Mouse (Mus musculus) liver, embryonic 11.5 days (tissue): Measurements from ENCODE around the gene Ly9. TPM values are rescaled to one million over a fixed set of nuclear protein-coding genes. Genes with fewer than 3 reads are reported as not detected.

Experiments
- ATAC-seq: fragments of 200-750 bp; cut with Nextera tagmentation; replicated peaks from 2 replicates; pipeline ENCODE4 v1.8.0; 2017; ENCODE audit warnings: moderate number of reproducible peaks, mild to moderate bottlenecking, moderate TSS enrichment, moderate library complexity; ENCODE audit not compliant: low FRiP score
- DNase-seq: peaks from one replicate; pipeline ENCODE4 v3.0.0-alpha.2; 2017; ENCODE audit warnings: low spot score
- H3K27ac ChIP-seq: fragments of 300-500 bp; sonication (generic); 2 replicates; pipeline ENCODE4 v1.5.1; 2014; ENCODE audit warnings: mild to moderate bottlenecking, low read depth, low read length, control low read depth
- H3K27me3 ChIP-seq: fragments of 300-500 bp; sonication (generic); replicated peaks from 2 replicates; pipeline ENCODE4 v1.6.1; 2014; ENCODE audit warnings: low read length, mixed read lengths; ENCODE audit not compliant: control insufficient read depth, insufficient read depth
- H3K36me3 ChIP-seq: fragments of 300-500 bp; sonication (generic); 2 replicates; pipeline ENCODE4 v1.6.1; 2014; ENCODE audit warnings: mild to moderate bottlenecking, low read length, moderate library complexity, mixed read lengths; ENCODE audit not compliant: control insufficient read depth, insufficient read depth
- H3K4me1 ChIP-seq: fragments of 300-500 bp; sonication (generic); replicated peaks from 2 replicates; pipeline ENCODE4 v1.6.1; 2014; ENCODE audit warnings: low read length, mixed read lengths; ENCODE audit not compliant: control insufficient read depth, insufficient read depth
- H3K4me2 ChIP-seq: fragments of 300-500 bp; sonication (generic); 2 replicates; pipeline ENCODE4 v1.6.1; 2014; ENCODE audit warnings: mild to moderate bottlenecking, control low read depth, moderate library complexity
- H3K4me3 ChIP-seq: fragments of 300-500 bp; sonication (generic); 2 replicates; pipeline ENCODE4 v1.5.1; 2014; ENCODE audit warnings: low read depth, low read length, control low read depth
- H3K9ac ChIP-seq: fragments of 300-500 bp; sonication (generic); 2 replicates; pipeline ENCODE4 v1.6.1; 2014; ENCODE audit warnings: low read depth, low read length, control low read depth
- H3K9me3 ChIP-seq: fragments of 300-500 bp; sonication (generic); 2 replicates; pipeline ENCODE4 v1.6.1; 2016; ENCODE audit warnings: low read length, inconsistent platforms, mixed read lengths; ENCODE audit not compliant: control insufficient read depth
- WGBS: fragments of 180-500 bp; shearing (Covaris S2); extraction: QIAGEN DNeasy Blood & Tissue Kit; methylation state at CpG from one replicate; pipeline ENCODE4 v1.1.7; 2014; 5-methylcytosine and 5-hydroxymethylcytosine counted together
- polyA plus RNA-seq: library from polyadenylated mRNA; unstranded; fragments of >200 nt; fragmentation: Nextera tagmentation; extraction: Ambion mirVana; gene quantifications from 2 replicates; pipeline ENCODE4 v1.2.1, GENCODE M21; 2014

The Ly9 gene
- polyA plus RNA-seq, 1 experiment from 2014 or later, result 0.30 TPM

GRCm38 (mm10) chr1:171635696-171636095 is 28.5 kb upstream of the Ly9 start:
- H3K27ac ChIP-seq, result no peak overlapping the region
- H3K4me3 ChIP-seq, result no peak overlapping the region
- no peak overlapping the region for H3K4me2 ChIP-seq
- ATAC-seq (no peak), DNase-seq (no peak)
- H3K9me3 ChIP-seq, result no peaks in the 10 kb centered on the region
- no peaks in the 10 kb centered on the region for H3K36me3 ChIP-seq
- H3K27me3 ChIP-seq, result no peaks in the 10 kb centered on the region
- H3K9ac ChIP-seq, result no peak overlapping the region
- 41% methylated on average over 6 of the region's 6 CpGs for WGBS
- no peaks in the 10 kb centered on the region for H3K4me1 ChIP-seq

GRCm38 (mm10) chr1:171631447-171631846 is 24.2 kb upstream of the Ly9 start:
- ATAC-seq (no peak), DNase-seq (no peak)
- Histone ChIP-seq H3K27ac (no peak overlapping the region), H3K9me3 (no peaks in the 10 kb centered on the region), H3K36me3 (no peaks in the 10 kb centered on the region), H3K4me2 (no peak overlapping the region), H3K9ac (no peak overlapping the region), H3K4me3 (no peak overlapping the region), H3K27me3 (no peaks in the 10 kb centered on the region), H3K4me1 (no peaks in the 10 kb centered on the region)
- WGBS, result 50% methylated on average over 2 of the region's 2 CpGs

GRCm38 (mm10) chr1:171630912-171631311 is 23.7 kb upstream of the Ly9 start:
- ATAC-seq, result no peak

GRCm38 (mm10) chr1:171630041-171630440 is 22.8 kb upstream of the Ly9 start:
- WGBS, result 76% methylated on average over 7 of the region's 7 CpGs
- Histone ChIP-seq H3K4me2 (no peak overlapping the region), H3K9ac (no peak overlapping the region), H3K27ac (no peak overlapping the region), H3K4me1 (no peaks in the 10 kb centered on the region), H3K36me3 (no peaks in the 10 kb centered on the region), H3K27me3 (no peaks in the 10 kb centered on the region), H3K9me3 (no peaks in the 10 kb centered on the region), H3K4me3 (no peak overlapping the region)
- ATAC-seq, result no peak
- DNase-seq, result no peak

More at GRCm38 (mm10) chr1:171630912-171631311, 23.7 kb upstream of the Ly9 start:
- no peak for DNase-seq
- Histone ChIP-seq H3K4me2 (no peak overlapping the region), H3K27ac (no peak overlapping the region), H3K4me1 (no peaks in the 10 kb centered on the region), H3K9ac (no peak overlapping the region), H3K27me3 (no peaks in the 10 kb centered on the region), H3K9me3 (no peaks in the 10 kb centered on the region), H3K36me3 (no peaks in the 10 kb centered on the region), H3K4me3 (no peak overlapping the region)
- WGBS, result 82% methylated on average over 4 of the region's 4 CpGs

GRCm38 (mm10) chr1:171629168-171629567 is 22.0 kb upstream of the Ly9 start:
- DNase-seq, result no peak
- 52% methylated on average over 6 of the region's 6 CpGs for WGBS
- H3K27me3 ChIP-seq, result no peaks in the 10 kb centered on the region

GRCm38 (mm10) chr1:171627801-171628200 is 20.6 kb upstream of the Ly9 start:
- no peaks in the 10 kb centered on the region for H3K4me1 ChIP-seq
- no peak for DNase-seq
- H3K9me3 ChIP-seq, result no peaks in the 10 kb centered on the region
- no peak for ATAC-seq
- H3K36me3 ChIP-seq, result no peaks in the 10 kb centered on the region
- H3K27me3 ChIP-seq, result no peaks in the 10 kb centered on the region
- H3K4me3 ChIP-seq, result no peak overlapping the region
- H3K27ac ChIP-seq, result no peak overlapping the region
- 69% methylated on average over 3 of the region's 3 CpGs for WGBS
- no peak overlapping the region for H3K9ac ChIP-seq
- no peak overlapping the region for H3K4me2 ChIP-seq

More at GRCm38 (mm10) chr1:171629168-171629567, 22.0 kb upstream of the Ly9 start:
- no peaks in the 10 kb centered on the region for H3K36me3 ChIP-seq
- no peak overlapping the region for H3K27ac ChIP-seq
- ATAC-seq, result no peak
- H3K4me3 ChIP-seq, result no peak overlapping the region
- H3K9me3 ChIP-seq, result no peaks in the 10 kb centered on the region
- no peak overlapping the region for H3K4me2 ChIP-seq
- H3K4me1 ChIP-seq, result no peaks in the 10 kb centered on the region
- H3K9ac ChIP-seq, result no peak overlapping the region

- H3K4me1 ChIP-seq, result no peaks in the 10 kb centered on the region
- ATAC-seq (no peak), DNase-seq (no peak)
- H3K27ac ChIP-seq, result no peak overlapping the region
- H3K36me3 ChIP-seq, result no peaks in the 10 kb centered on the region
- H3K9me3 ChIP-seq, result no peaks in the 10 kb centered on the region
- H3K4me2 ChIP-seq, result no peak overlapping the region
- WGBS, result 85% methylated on average over 6 of the region's 6 CpGs
- H3K9ac ChIP-seq, result no peak overlapping the region
- no peak overlapping the region for H3K4me3 ChIP-seq
- no peaks in the 10 kb centered on the region for H3K27me3 ChIP-seq
Measured at GRCm38 (mm10) chr1:171620091-171620490, 12.9 kb upstream of the Ly9 start.

- H3K4me3 ChIP-seq, result no peak overlapping the region
- H3K9ac ChIP-seq, result no peak overlapping the region
- WGBS, result 64% methylated on average over 3 of the region's 3 CpGs
- H3K9me3 ChIP-seq, result no peaks in the 10 kb centered on the region
- DNase-seq, result no peak
- no peak for ATAC-seq
- no peaks in the 10 kb centered on the region for H3K4me1 ChIP-seq
- H3K27me3 ChIP-seq, result no peaks in the 10 kb centered on the region
- H3K4me2 ChIP-seq, result no peak overlapping the region
- H3K27ac ChIP-seq, result no peak overlapping the region
- H3K36me3 ChIP-seq, result no peaks in the 10 kb centered on the region
Measured at GRCm38 (mm10) chr1:171619645-171620044, 12.4 kb upstream of the Ly9 start.

GRCm38 (mm10) chr1:171619001-171619400 is 11.8 kb upstream of the Ly9 start:
- Histone ChIP-seq H3K4me1 (no peaks in the 10 kb centered on the region), H3K36me3 (no peaks in the 10 kb centered on the region), H3K4me2 (no peak overlapping the region), H3K9ac (no peak overlapping the region), H3K4me3 (no peak overlapping the region), H3K27me3 (no peaks in the 10 kb centered on the region), H3K9me3 (no peaks in the 10 kb centered on the region), H3K27ac (no peak overlapping the region)
- WGBS, result 61% methylated on average over 8 of the region's 8 CpGs
- DNase-seq (no peak), ATAC-seq (no peak)
